Mouse (Mus musculus) intestine, embryonic 15.5 days (tissue): ENCODE measurements around the gene Igsf21. TPM values are rescaled to one million over a fixed set of nuclear protein-coding genes. Genes with fewer than 3 reads are reported as not detected.

Source experiments
- ATAC-seq: fragments of 200-750 bp; cut with Nextera tagmentation; 2 replicates; pipeline ENCODE4 v1.8.0; 2017; ENCODE audit warnings: moderate TSS enrichment, moderate library complexity
- H3K27ac ChIP-seq: fragments of 300-500 bp; sonication (generic); 2 replicates; pipeline ENCODE4 v1.5.1; 2015; ENCODE audit warnings: mild to moderate bottlenecking, inconsistent platforms
- H3K27me3 ChIP-seq: fragments of 300-500 bp; sonication (generic); replicated peaks from 2 replicates; pipeline ENCODE4 v1.6.1; 2015; ENCODE audit warnings: inconsistent platforms
- H3K36me3 ChIP-seq: fragments of 300-500 bp; sonication (generic); 2 replicates; pipeline ENCODE4 v1.6.1; 2015; ENCODE audit warnings: inconsistent platforms
- H3K4me1 ChIP-seq: fragments of 300-500 bp; sonication (generic); replicated peaks from 2 replicates; pipeline ENCODE4 v1.6.1; 2015; ENCODE audit warnings: inconsistent platforms
- H3K4me2 ChIP-seq: fragments of 300-500 bp; sonication (generic); replicated peaks from 2 replicates; pipeline ENCODE4 v1.6.1; 2015; ENCODE audit warnings: mild to moderate bottlenecking, inconsistent platforms
- H3K4me3 ChIP-seq: fragments of 300-500 bp; sonication (generic); replicated peaks from 2 replicates; pipeline ENCODE4 v1.5.1; 2015; ENCODE audit warnings: inconsistent platforms
- H3K9ac ChIP-seq: fragments of 300-500 bp; sonication (generic); 2 replicates; pipeline ENCODE4 v1.6.1; 2015; ENCODE audit warnings: inconsistent platforms
- H3K9me3 ChIP-seq: fragments of 300-500 bp; sonication (generic); 2 replicates; pipeline ENCODE4 v1.6.1; 2016; ENCODE audit warnings: inconsistent platforms
- WGBS: fragments of 180-500 bp; shearing (Covaris S2); methylation state at CpG from one replicate; pipeline ENCODE4 v1.1.7; 2015; 5-methylcytosine and 5-hydroxymethylcytosine counted together
- polyA plus RNA-seq: library from polyadenylated mRNA; unstranded; fragments of >200 nt; fragmentation: Nextera tagmentation; extraction: Ambion mirVana; gene quantifications from 2 replicates; pipeline ENCODE4 v1.2.1, GENCODE M21; 2015

The Igsf21 gene
- polyA plus RNA-seq, result 1.3 and 1.5 TPM in 2 replicates

DNA sequence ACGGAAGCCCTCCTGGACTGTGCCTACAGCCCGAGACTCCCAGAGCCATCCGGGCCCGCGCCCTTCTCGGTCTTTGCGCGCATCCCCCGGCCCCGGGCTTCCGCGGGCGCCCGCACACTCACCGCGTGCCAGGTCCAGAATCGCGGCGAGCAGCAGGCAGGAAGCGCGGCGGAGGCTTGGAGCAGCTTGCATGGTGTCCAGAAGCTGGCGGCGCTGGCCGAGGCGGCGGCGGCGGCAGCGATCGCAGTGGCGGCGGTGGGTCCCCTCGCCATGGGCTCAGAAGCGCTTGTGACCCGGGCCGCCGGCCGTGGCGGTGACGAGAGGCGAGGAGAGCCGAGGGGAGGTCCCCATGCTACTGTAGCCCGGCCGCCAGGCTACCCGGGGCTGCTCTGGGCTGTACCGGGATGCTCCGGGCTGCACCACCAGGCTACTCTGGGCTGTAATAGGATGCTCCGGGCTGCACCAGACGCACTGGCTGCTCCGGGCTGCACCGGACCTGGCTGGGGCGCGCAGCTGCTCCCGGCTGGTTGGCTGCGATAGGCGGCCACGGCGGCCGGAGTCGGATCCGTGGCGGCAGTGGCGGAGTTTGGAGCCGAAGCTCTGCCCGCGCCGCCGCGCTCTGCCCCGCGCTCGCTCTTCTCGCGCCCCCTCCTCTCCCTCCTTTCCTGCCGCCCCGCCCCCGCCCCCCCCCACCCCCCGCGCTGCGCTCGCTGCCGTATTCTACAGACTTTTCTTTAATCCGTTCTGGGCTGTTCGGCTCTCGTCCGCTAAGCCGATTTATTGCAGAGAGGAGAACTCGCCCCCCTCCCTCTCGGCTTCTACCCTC lies at the start of gene Igsf21:
Gene Igsf21 (minus strand): TSS at position 605 of the 826 bp plus-strand sequence.
- under 1% methylated on average over 73 of the region's 90 CpGs for WGBS
- H3K9me3 ChIP-seq, result no peaks in the 10 kb centered on the region
- peak within 1 kb of the TSS; percentile 20 for H3K4me3 ChIP-seq
- ATAC-seq, result peak; percentile 55
- no peak within 1 kb of the TSS for H3K27ac ChIP-seq
- H3K4me2 ChIP-seq, result peak within 1 kb of the TSS; percentile 49
- H3K4me1 ChIP-seq, result 0 out of 2 replicates have a peak, but pooled peaks cover 4% of the 10 kb centered on the region
- peaks cover 76% of the 10 kb centered on the region for H3K27me3 ChIP-seq
- H3K36me3 ChIP-seq, result no peaks in the 10 kb centered on the region
- no peak within 1 kb of the TSS for H3K9ac ChIP-seq

DNA sequence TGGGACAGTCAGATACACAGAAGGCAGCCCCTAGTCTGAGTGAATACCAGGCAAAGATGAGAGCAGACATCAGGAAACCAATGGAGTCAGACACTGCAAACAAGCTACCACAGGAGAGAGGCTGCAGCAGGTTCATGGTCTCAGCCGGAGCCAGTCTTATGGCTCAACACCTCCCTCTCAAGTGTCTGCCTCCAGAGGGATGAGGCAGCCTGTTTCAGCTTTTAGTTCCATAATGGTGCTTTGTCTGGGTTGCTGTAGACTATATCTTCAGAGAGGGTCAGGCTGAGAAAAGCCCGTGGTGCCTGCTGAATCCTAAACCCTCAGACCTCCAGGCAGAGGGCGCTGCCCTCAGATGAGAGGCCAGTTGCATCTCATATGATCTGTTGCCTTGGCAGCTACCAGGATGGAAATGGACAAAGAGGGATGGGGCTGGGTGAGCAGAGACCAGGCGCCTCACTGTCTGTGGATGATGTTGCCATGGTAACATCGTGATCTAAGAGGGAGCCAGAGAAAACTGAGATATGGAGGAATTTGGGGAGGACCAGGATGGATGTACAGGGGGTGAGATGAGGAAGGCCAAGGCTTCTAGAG lies 39.2 kb upstream of the Igsf21 start:
- H3K4me2 ChIP-seq, result no peak overlapping the region
- WGBS, result 75% methylated on average over 5 of the region's 5 CpGs
- H3K27ac ChIP-seq, result no peak overlapping the region
- H3K36me3 ChIP-seq, result no peaks in the 10 kb centered on the region
- H3K9ac ChIP-seq, result no peak overlapping the region
- H3K27me3 ChIP-seq, result no peaks in the 10 kb centered on the region
- no peaks in the 10 kb centered on the region for H3K9me3 ChIP-seq
- no peak overlapping the region for H3K4me3 ChIP-seq
- no peaks in the 10 kb centered on the region for H3K4me1 ChIP-seq
- no peak for ATAC-seq

DNA sequence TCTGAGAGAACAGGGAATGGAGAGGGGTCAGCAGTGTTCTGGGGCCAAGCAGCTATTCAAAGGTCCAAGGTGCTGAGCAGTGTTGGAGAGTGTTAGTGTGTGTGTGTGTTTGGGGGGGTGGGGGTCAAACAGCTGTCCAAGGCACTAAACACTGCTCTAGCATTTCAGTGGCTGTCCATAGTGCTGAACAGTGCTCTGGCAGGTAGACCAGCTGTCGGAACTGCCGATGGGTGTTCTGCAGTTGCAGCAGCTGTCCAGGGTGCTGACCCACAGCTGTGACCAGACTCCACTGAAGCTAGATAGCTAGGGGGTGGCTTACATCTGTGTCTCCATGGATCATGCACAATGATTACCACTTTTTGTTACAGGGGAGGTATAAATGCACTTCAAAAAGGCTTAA lies 36.8 kb upstream of the Igsf21 start:
- ATAC-seq, result no peak
- no peaks in the 10 kb centered on the region for H3K4me1 ChIP-seq
- no peaks in the 10 kb centered on the region for H3K27me3 ChIP-seq
- no peak overlapping the region for H3K9ac ChIP-seq
- WGBS, result 2% methylated on average over 2 of the region's 2 CpGs
- H3K27ac ChIP-seq, result no peak overlapping the region
- H3K4me2 ChIP-seq, result no peak overlapping the region
- H3K9me3 ChIP-seq, result no peaks in the 10 kb centered on the region
- H3K36me3 ChIP-seq, result no peaks in the 10 kb centered on the region
- H3K4me3 ChIP-seq, result no peak overlapping the region

DNA sequence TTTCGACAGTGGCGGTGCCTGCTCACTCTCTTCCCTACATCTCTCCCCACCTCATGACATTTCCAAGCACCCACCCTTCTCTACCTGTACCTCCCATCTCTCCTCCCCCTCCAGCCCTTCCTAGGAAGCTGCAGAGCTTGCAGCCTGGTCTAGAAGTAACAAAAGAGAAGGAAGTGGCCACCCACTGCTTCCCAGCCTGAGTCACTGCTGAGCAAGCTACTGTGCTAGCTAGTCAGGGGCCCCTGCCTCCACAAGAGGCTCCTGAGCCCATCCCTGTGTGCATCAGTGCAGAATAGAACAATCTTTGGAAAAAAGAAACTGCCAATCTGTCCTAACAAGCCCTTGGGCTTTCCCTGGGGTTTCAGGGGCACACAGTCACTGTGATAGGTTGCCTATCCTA lies 31.7 kb upstream of the Igsf21 start:
- Histone ChIP-seq H3K4me2 (no peak overlapping the region), H3K9me3 (no peaks in the 10 kb centered on the region), H3K9ac (no peak overlapping the region), H3K27ac (no peak overlapping the region), H3K36me3 (no peaks in the 10 kb centered on the region), H3K4me1 (no peaks in the 10 kb centered on the region), H3K27me3 (no peaks in the 10 kb centered on the region), H3K4me3 (no peak overlapping the region)
- ATAC-seq, result no peak
- WGBS, result 98% methylated on average over 2 of the region's 2 CpGs

DNA sequence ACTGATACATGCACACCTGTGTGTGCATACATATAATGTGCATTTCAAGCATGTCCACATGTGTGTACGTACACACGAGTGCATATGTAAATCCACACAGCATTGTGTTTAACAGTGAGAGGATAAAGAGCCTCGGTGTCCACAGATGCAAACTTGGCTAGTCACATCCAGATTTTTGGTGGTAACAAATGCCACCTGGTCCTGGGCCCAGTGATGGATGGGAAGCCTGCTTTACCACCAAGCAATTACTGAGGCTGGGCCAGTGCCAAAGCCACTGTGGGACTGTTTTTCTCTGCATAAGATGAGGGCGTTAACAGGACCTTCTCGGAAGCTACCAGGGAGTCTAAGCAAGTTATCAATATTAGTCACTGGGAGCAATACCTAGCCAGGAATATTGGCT lies 25.3 kb upstream of the Igsf21 start:
- Histone ChIP-seq H3K9ac (no peak overlapping the region), H3K27me3 (no peaks in the 10 kb centered on the region; the same call in 1 of the 2 replicates), H3K27ac (no peak overlapping the region), H3K9me3 (no peaks in the 10 kb centered on the region), H3K4me2 (no peak overlapping the region), H3K36me3 (no peaks in the 10 kb centered on the region), H3K4me3 (no peak overlapping the region), H3K4me1 (no peaks in the 10 kb centered on the region)
- WGBS, result 92% methylated on average over 5 of the region's 5 CpGs
- ATAC-seq, result no peak

DNA sequence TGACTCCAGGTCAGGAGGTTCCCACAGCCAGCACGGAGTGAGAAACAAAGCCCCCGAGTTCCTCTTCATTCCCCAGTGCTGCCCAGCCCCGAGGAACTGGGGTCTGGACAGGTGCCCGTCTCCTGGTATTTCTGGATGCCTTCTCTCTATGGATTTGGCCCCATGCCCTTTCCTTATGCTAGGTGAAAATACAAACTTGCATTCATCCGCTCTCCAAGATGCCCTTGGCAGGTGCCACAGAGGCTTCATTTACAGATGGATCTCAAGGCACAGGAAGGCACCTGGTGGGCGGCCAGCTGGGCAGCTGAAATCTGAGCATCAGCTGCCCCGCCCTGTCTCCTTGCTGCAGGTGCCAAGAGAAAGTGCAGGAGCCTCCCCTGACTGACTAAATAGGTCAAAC lies 23.9 kb upstream of the Igsf21 start:
- Histone ChIP-seq H3K4me2 (no peak overlapping the region), H3K36me3 (no peaks in the 10 kb centered on the region), H3K4me1 (no peaks in the 10 kb centered on the region), H3K27ac (no peak overlapping the region), H3K4me3 (no peak overlapping the region), H3K9ac (no peak overlapping the region), H3K27me3 (no peaks in the 10 kb centered on the region; the same call in 1 of the 2 replicates), H3K9me3 (no peaks in the 10 kb centered on the region)
- no peak for ATAC-seq
- 75% methylated on average over 7 of the region's 7 CpGs for WGBS

DNA sequence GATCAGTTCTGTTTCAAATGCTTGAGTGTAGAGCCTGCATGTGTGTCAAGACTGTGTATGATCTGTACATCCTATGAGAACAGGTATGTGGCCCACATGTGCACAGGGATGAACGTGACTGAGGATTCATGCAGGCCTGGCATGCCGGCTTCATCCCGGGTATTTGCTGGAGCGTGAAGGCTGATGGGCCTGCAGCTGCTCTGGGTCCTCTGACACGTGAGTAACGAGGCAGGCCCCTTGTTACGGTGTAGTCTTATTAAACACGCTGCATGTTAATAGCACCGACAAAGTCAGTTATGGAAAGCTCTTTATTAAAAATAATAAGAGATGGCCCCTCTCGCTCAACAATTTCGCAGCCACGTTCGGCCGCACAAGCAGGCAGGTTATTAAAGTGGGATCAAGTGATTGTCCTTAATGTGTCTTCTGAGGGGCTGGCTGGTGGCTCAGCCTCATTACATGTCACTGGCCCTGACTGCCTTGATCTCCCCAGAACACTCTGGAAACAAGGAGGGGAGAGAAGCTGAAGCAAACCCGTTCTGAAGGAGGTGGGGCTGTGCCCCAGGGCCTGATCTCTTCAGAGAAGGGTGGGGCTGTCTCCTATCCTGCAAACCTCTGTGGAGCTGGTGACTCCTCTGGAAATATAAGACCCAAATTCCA lies 22.7 kb upstream of the Igsf21 start:
- Histone ChIP-seq H3K4me2 (no peak overlapping the region), H3K9me3 (no peaks in the 10 kb centered on the region), H3K27ac (no peak overlapping the region), H3K27me3 (no peaks in the 10 kb centered on the region; the same call in 1 of the 2 replicates), H3K36me3 (no peaks in the 10 kb centered on the region), H3K4me3 (no peak overlapping the region), H3K9ac (no peak overlapping the region), H3K4me1 (no peaks in the 10 kb centered on the region)
- no peak for ATAC-seq
- WGBS, result 87% methylated on average over 15 of the region's 15 CpGs

DNA sequence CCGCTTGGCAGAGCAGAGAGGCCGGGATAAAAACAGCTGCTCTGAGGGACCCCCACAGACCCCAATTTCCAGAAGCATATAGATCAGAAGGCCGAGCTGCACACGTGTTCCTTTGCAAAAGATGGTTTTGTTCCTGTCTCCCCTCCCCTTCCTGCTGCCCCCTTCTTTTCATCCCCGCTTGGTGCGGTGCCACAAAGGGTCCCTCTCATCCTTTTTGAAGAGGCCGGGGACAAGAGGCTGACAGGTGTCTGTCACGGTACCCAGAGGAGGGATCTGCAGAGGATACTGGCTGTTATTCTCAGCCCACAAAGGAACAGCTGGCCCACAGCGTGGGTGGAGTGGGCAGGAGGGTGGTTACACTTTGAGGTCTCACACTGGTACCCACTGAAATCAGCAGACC lies 21.3 kb upstream of the Igsf21 start:
- Histone ChIP-seq H3K27ac (no peak overlapping the region), H3K9ac (no peak overlapping the region)
- WGBS, result 72% methylated on average over 9 of the region's 9 CpGs

DNA sequence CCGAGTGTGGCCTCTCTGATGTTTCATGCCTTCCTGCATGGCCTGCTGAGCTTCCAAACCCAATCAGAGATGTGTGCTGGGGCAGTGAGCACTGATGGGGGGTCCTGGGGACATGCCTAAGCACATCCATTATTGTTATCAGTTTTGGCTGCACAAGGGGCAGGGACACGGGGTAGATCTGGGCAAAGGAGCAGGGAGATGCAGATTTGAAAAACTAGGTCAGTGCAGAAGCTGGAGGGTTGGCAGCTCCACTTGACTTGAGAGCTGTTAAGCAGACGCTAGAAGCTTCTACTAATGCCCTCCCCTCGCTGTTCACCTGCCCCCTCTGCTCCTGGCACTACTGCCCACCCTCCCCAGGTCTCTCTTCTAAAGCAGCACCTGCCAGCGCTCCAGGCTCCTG lies 20.5 kb upstream of the Igsf21 start:
- WGBS, result 68% methylated on average over 5 of the region's 5 CpGs
- Histone ChIP-seq H3K36me3 (no peaks in the 10 kb centered on the region), H3K27me3 (no peaks in the 10 kb centered on the region; the same call in 1 of the 2 replicates), H3K4me2 (no peak overlapping the region), H3K27ac (no peak overlapping the region), H3K4me1 (no peaks in the 10 kb centered on the region), H3K9me3 (no peaks in the 10 kb centered on the region), H3K9ac (no peak overlapping the region), H3K4me3 (no peak overlapping the region)
- ATAC-seq, result no peak

More for the DNA sequence above, 21.3 kb upstream of the Igsf21 start:
- ATAC-seq, result no peak
- Histone ChIP-seq H3K9me3 (no peaks in the 10 kb centered on the region), H3K36me3 (no peaks in the 10 kb centered on the region), H3K27me3 (no peaks in the 10 kb centered on the region; the same call in 1 of the 2 replicates), H3K4me2 (no peak overlapping the region), H3K4me3 (no peak overlapping the region), H3K4me1 (no peaks in the 10 kb centered on the region)

DNA sequence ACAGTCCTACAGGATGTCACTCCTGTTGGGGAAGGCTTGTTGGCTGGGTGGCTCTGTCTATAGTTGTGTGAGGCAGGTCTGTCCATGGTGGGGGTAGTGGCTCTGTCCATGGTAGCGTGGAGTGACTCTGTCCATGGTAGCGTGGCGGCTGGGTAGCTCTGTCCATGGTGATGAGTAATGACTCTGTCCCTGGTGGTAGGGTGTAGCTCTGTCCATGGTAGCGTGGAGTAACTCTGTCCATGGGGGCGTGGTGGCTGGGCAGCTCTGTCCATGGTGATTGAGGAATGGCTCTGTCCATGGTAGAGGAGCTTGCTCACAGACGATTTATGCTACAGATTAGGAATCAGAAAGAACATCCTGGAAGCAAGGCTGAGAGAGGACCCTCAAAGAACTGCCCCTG lies 12.4 kb upstream of the Igsf21 start:
- Histone ChIP-seq H3K4me1 (no peaks in the 10 kb centered on the region), H3K36me3 (no peaks in the 10 kb centered on the region), H3K27me3 (no peaks in the 10 kb centered on the region), H3K4me2 (no peak overlapping the region), H3K9me3 (no peaks in the 10 kb centered on the region), H3K4me3 (no peak overlapping the region), H3K9ac (no peak overlapping the region), H3K27ac (no peak overlapping the region)
- ATAC-seq, result peak; percentile 71
- WGBS, result 11% methylated on average over 6 of the region's 6 CpGs

DNA sequence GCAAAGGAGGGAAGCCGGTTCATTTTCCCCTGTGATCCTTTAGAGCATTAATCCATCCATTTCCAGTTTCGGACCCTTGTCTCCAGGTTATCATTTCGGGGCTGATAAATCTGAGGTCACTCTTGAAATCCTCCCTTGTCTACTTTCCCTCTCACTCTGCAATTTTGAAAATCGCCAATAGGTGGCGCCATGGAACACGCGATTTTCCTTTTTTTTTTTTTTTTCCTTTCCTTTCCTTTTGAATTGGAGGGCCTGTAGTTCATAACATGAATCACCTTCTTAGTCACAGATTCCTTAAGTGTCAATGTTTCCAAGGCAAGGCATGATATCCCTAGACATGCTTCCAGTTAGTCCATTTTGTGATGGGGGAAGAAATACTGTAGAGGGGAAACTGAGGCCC lies 5.8 kb upstream of the Igsf21 start:
- H3K4me3 ChIP-seq, result no peak overlapping the region
- WGBS, result 11% methylated on average over 7 of the region's 7 CpGs
- no peak overlapping the region for H3K4me2 ChIP-seq
- no peak overlapping the region for H3K27ac ChIP-seq
- H3K27me3 ChIP-seq, result peaks cover 29% of the 10 kb centered on the region
- no peak overlapping the region for H3K9ac ChIP-seq
- no peak for ATAC-seq
- H3K9me3 ChIP-seq, result no peaks in the 10 kb centered on the region
- H3K36me3 ChIP-seq, result no peaks in the 10 kb centered on the region
- H3K4me1 ChIP-seq, result no peaks in the 10 kb centered on the region

DNA sequence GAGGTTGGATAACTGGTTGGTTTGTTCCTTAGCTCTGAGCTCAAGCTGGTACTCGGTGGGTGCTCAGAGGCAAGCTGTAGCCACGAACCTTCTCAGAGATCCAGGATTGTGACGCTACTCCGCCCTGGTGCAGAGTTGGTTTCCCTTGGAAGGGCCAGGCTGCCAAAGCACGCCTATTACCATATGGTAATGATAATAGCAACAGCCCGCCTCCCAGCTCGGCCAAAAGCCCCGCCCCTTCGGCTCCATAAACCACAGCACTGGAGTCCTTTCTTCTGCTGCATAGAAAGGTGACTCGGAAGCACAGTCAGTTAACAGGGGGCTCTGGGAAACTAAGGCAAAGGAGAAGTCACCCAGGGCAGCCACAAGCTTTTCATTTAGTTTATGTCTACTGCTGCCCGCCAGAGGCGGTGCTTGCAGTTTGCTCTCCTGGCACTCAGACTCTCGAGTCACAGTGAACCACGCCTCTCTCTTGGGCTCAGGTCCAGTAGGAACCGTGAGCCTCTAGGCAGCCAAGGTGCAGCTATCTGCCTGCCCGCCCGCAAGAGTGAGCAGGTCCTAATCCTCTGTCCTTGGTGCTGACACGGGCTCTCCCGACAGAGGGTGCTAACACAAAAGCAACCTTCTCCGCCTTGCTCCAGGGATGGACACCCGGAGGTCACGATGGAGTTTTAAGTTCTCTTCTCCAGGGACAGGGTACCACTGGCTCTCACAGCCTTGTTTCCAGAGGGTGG lies 2.6 kb upstream of the Igsf21 start:
- no peaks in the 10 kb centered on the region for H3K36me3 ChIP-seq
- H3K9me3 ChIP-seq, result no peaks in the 10 kb centered on the region
- H3K27me3 ChIP-seq, result peaks cover 61% of the 10 kb centered on the region
- H3K4me1 ChIP-seq, result 0 out of 2 replicates have a peak, but pooled peaks cover 4% of the 10 kb centered on the region
- ATAC-seq, result peak; percentile 49; the same call in 1 of the 2 replicates
- H3K4me2 ChIP-seq, result no peak overlapping the region
- no peak overlapping the region for H3K4me3 ChIP-seq
- no peak overlapping the region for H3K27ac ChIP-seq
- WGBS, result 9% methylated on average over 22 of the region's 22 CpGs
- no peak overlapping the region for H3K9ac ChIP-seq
